Mouse (Mus musculus) regulatory T cell (primary cell): Measurements from ENCODE around the gene Plxnc1.

Experiments used
- in situ Hi-C: fragments of 300-600 bp; cut with MboI, MseI; formaldehyde crosslinking; loops from one replicate; pipeline ENCODE4 v1.15.1; 2025; ENCODE audit warnings: high pct_unique_total_duplicates

Plxnc1 gene

GRCm38 (mm10) chr10:94823971-94824760 is 120.5 kb downstream of the Plxnc1 start:
- in situ Hi-C loops: no loop called here

GRCm38 (mm10) chr10:94818781-94819665 is 125.6 kb downstream of the Plxnc1 start:
- in situ Hi-C loops: no loop called here

GRCm38 (mm10) chr10:94818127-94818526 is 126.5 kb downstream of the Plxnc1 start:
- in situ Hi-C loops: no loop called here

GRCm38 (mm10) chr10:94811907-94812851 is 132.5 kb downstream of the Plxnc1 start:
- in situ Hi-C loops: no loop called here

- in situ Hi-C loops: loop anchor here (10.0 kb wide), 1 partner anchor 1695 kb away; no protein-coding TSS in a partner anchor
Measured at GRCm38 (mm10) chr10:94809946-94810472, 134.6 kb downstream of the Plxnc1 start.

GRCm38 (mm10) chr10:94808275-94808674 is 136.4 kb downstream of the Plxnc1 start:
- in situ Hi-C loops: loop anchor here (10.0 kb wide), 1 partner anchor 1697 kb away; no protein-coding TSS in a partner anchor

GRCm38 (mm10) chr10:94807323-94807722 is 137.3 kb downstream of the Plxnc1 start:
- in situ Hi-C loops: loop anchor here (10.0 kb wide), 1 partner anchor 1697 kb away; no protein-coding TSS in a partner anchor

GRCm38 (mm10) chr10:94804909-94805220 is 139.8 kb downstream of the Plxnc1 start:
- in situ Hi-C loops: loop anchor here (10.0 kb wide), 1 partner anchor 1700 kb away; no protein-coding TSS in a partner anchor

- in situ Hi-C loops: loop anchor here (10.0 kb wide), 1 partner anchor 1701 kb away; no protein-coding TSS in a partner anchor
Measured at GRCm38 (mm10) chr10:94804029-94804908, 140.4 kb downstream of the Plxnc1 start.

- in situ Hi-C loops: loop anchor here (10.0 kb wide), 1 partner anchor 1704 kb away; no protein-coding TSS in a partner anchor
Measured at GRCm38 (mm10) chr10:94800677-94801354, 143.8 kb downstream of the Plxnc1 start.

GRCm38 (mm10) chr10:94799485-94800239 is 145.0 kb downstream of the Plxnc1 start:
- in situ Hi-C loops: loop anchor here (10.0 kb wide), 1 partner anchor 1705 kb away; no protein-coding TSS in a partner anchor

GRCm38 (mm10) chr10:94798128-94798527 is 146.5 kb downstream of the Plxnc1 start:
- in situ Hi-C loops: no loop called here

- in situ Hi-C loops: no loop called here
Measured at GRCm38 (mm10) chr10:94794666-94795244, 149.9 kb downstream of the Plxnc1 start.

- in situ Hi-C loops: no loop called here
Measured at GRCm38 (mm10) chr10:94793914-94794313, 150.7 kb downstream of the Plxnc1 start.

- in situ Hi-C loops: no loop called here
Measured at GRCm38 (mm10) chr10:94789205-94789604, 155.4 kb downstream of the Plxnc1 start.

GRCm38 (mm10) chr10:94780618-94781262 is 163.9 kb downstream of the Plxnc1 start:
- in situ Hi-C loops: no loop called here

GRCm38 (mm10) chr10:94779319-94779718 is 165.3 kb downstream of the Plxnc1 start:
- in situ Hi-C loops: loop anchor here (10.0 kb wide), 1 partner anchor 815 kb away; no protein-coding TSS in a partner anchor
